Mouse (Mus musculus) lung, postnatal 0 days (tissue): ENCODE data around the gene Card10. TPM values are rescaled to one million over a fixed set of nuclear protein-coding genes. Genes with fewer than 3 reads are reported as not detected.
"Not testable (repeated sequence)": the region's sequence is repeated elsewhere in the genome, so short reads cannot be mapped to it uniquely, and the experiment has no call there.

Experiments
- ATAC-seq: fragments of 200-750 bp; cut with Nextera tagmentation; 2 replicates; pipeline ENCODE4 v1.8.0; 2017; ENCODE audit warnings: moderate library complexity
- DNase-seq: peaks from one replicate; pipeline ENCODE4 v3.0.0-alpha.2; 2016; ENCODE audit warnings: low spot score
- H3K27ac ChIP-seq: fragments of 300-500 bp; sonication (generic); 2 replicates; pipeline ENCODE4 v1.5.1; 2014; ENCODE audit warnings: antibody characterized with exemption, mild to moderate bottlenecking, low read length, mixed read lengths
- H3K27me3 ChIP-seq: fragments of 300-500 bp; sonication (generic); replicated peaks from 2 replicates; pipeline ENCODE4 v1.6.1; 2014; ENCODE audit warnings: low read length, mixed read lengths; ENCODE audit not compliant: insufficient read depth
- H3K36me3 ChIP-seq: fragments of 300-500 bp; sonication (generic); 2 replicates; pipeline ENCODE4 v1.6.1; 2014; ENCODE audit warnings: low read length, mixed read lengths; ENCODE audit not compliant: insufficient read depth
- H3K4me1 ChIP-seq: fragments of 300-500 bp; sonication (generic); 2 replicates; pipeline ENCODE4 v1.6.1; 2014; ENCODE audit warnings: antibody characterized with exemption, low read depth, low read length, mixed read lengths; ENCODE audit not compliant: insufficient read depth
- H3K4me2 ChIP-seq: fragments of 300-500 bp; sonication (generic); replicated peaks from 2 replicates; pipeline ENCODE4 v1.6.1; 2014; ENCODE audit warnings: low read depth, mild to moderate bottlenecking, low read length, moderate library complexity, mixed read lengths
- H3K4me3 ChIP-seq: fragments of 300-500 bp; sonication (generic); 2 replicates; pipeline ENCODE4 v1.5.1; 2014; ENCODE audit warnings: low read depth, low read length
- H3K9ac ChIP-seq: fragments of 300-500 bp; sonication (generic); replicated peaks from 2 replicates; pipeline ENCODE4 v1.6.1; 2014; ENCODE audit warnings: low read depth, mild to moderate bottlenecking
- H3K9me3 ChIP-seq: fragments of 300-500 bp; sonication (generic); 2 replicates; pipeline ENCODE4 v1.6.1; 2016; ENCODE audit warnings: low read length, mixed read lengths
- CTCF ChIP-seq: IDR thresholded peaks from 2 replicates; pipeline ENCODE4 v1.5.1; 2016; ENCODE audit warnings: antibody characterized with exemption, mild to moderate bottlenecking
- EP300 ChIP-seq: IDR thresholded peaks from 2 replicates; pipeline ENCODE4 v1.6.1; 2016; ENCODE audit warnings: antibody characterized with exemption, mild to moderate bottlenecking, control low read depth
- WGBS: fragments of 180-500 bp; shearing (Covaris S2); extraction: QIAGEN DNeasy Blood & Tissue Kit; methylation state at CpG from one replicate; pipeline ENCODE4 v1.1.7; 2014; 5-methylcytosine and 5-hydroxymethylcytosine counted together
- polyA plus RNA-seq: library from polyadenylated mRNA; unstranded; fragments of >200 nt; fragmentation: Nextera tagmentation; extraction: Ambion mirVana; gene quantifications from 2 replicates; pipeline ENCODE4 v1.2.1, GENCODE M21; 2015

Card10 gene
- 7.5 and 8.3 TPM in 2 replicates for polyA plus RNA-seq

DNA sequence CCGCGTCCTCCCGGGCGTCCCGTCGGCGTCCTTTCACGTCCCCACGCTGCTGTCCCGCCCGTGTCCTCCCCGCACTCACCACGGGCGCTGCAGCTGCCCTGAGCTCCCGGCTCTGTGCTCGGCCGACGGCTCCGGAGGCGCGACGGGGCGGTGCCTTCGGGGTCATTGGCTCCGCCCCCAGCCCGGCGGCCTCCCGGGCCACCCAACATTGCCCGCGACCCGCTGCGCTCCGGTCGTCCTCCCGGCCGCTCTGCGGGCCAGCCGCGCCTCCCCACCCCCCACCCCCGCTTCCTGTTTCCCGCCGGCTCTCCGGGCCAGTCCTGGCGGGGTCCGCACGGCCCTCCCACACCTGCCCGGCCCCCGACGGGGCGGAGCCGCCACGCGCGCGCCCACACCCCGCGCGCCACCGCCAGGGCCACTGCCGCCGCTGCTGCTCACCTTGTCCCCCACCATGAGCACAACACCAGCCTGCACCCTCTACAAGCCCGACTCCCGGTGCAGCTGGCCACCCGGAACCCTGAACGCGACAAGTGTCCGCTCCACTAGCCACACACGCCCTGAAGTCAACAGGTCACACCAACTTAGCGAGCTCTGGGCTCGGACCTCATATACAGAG lies at the start of gene Card10:
Gene Card10, minus strand, starts transcription at position 267 of the 616 bp plus-strand sequence.
- DNase-seq, result peak; percentile 77
- no peaks in the 10 kb centered on the region for H3K9me3 ChIP-seq
- no peaks in the 10 kb centered on the region for H3K27me3 ChIP-seq
- H3K4me1 ChIP-seq, result peaks cover 11% of the 10 kb centered on the region
- 1% methylated on average over 48 of the region's 70 CpGs for WGBS
- H3K9ac ChIP-seq, result peak within 1 kb of the TSS; percentile 70
- peak within 1 kb of the TSS; percentile 92 for H3K4me2 ChIP-seq
- H3K36me3 ChIP-seq, result 0 out of 2 replicates have a peak, but pooled peaks cover 4% of the 10 kb centered on the region
- TF ChIP-seq CTCF, result no peak; the same call in 1 of the 2 replicates
- TF ChIP-seq EP300, result no peak
- H3K4me3 ChIP-seq, result peak within 1 kb of the TSS; percentile 73
- peak; percentile 81 for ATAC-seq
- H3K27ac ChIP-seq, result peak within 1 kb of the TSS; percentile 90

DNA sequence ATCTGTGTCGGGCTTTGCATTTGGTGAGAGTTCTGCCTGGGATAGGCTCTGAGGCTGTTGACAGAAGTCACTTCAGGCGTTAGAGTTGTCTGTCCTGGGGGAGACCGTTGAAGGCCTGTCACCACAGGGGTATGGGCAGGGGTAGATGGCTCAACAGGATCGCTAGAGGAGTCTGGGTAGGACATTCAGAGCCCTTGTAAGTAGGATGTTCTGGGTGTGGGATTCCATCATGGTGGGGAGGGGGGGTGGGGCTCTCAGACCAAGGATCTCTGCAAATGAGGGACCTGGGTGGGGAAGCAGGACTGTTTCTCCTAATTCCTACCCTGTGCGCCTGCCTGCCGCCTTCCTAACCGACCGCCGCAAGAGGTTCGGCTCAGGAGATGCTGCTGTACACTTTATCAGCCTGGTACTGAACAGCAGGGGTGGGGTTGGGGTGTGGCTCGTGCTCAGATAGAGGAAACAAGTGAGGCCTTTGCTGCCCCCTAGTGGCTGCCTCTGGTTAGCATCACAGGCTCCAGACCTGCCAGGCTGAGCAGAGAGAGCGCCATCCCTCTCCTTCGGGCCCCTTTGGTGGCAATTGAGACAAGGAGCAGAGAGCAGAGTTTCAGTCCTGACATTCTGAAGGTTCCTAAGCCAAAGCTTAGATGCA lies 48.8 kb upstream of the Card10 start:
- WGBS, result 9% methylated on average over 13 of the region's 13 CpGs
- peak; percentile 95 for DNase-seq
- peak; percentile 96 for TF ChIP-seq CTCF
- no peak for TF ChIP-seq EP300
- H3K9me3 ChIP-seq, result no peaks in the 10 kb centered on the region
- no peaks in the 10 kb centered on the region for H3K27me3 ChIP-seq
- peaks cover 14% of the 10 kb centered on the region for H3K4me1 ChIP-seq
- peak; percentile 86 for ATAC-seq
- 0 out of 2 replicates have a peak overlapping the region, but pooled peaks have one; percentile 26 for H3K27ac ChIP-seq
- no peak overlapping the region for H3K9ac ChIP-seq
- no peak overlapping the region for H3K4me3 ChIP-seq
- peaks cover 19% of the 10 kb centered on the region; the same call in 1 of the 2 replicates for H3K36me3 ChIP-seq
- no peak overlapping the region for H3K4me2 ChIP-seq

DNA sequence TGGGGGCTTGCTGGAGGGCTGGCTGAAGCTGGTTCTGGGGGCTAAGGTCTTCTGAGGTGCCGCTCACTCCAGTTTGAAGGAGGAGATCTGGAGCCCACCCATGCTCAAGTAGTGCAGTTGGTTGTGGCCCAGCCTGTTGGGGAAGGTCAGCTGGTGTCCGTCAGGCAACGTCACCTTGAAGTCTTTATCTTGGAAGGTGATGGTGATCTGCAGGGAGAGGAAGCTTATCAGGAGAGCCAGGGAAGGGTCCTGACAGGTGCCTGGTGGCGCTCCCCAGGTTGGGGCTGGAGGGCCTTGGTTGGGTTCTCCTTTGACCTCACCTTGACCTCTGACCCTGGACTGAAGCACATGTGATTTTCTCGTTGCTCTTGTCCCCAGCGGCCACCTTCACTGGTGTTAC lies 48.1 kb upstream of the Card10 start:
- peaks cover 24% of the 10 kb centered on the region; the same call in 1 of the 2 replicates for H3K36me3 ChIP-seq
- H3K9ac ChIP-seq, result no peak overlapping the region
- H3K4me2 ChIP-seq, result no peak overlapping the region
- H3K4me3 ChIP-seq, result no peak overlapping the region
- no peaks in the 10 kb centered on the region for H3K27me3 ChIP-seq
- no peak for TF ChIP-seq CTCF
- no peak for TF ChIP-seq EP300
- ATAC-seq (no peak), DNase-seq (peak; percentile 36)
- WGBS, result 23% methylated on average over 6 of the region's 6 CpGs
- H3K27ac ChIP-seq, result 0 out of 2 replicates have a peak overlapping the region, but pooled peaks have one; percentile 26
- H3K9me3 ChIP-seq, result no peaks in the 10 kb centered on the region
- H3K4me1 ChIP-seq, result peaks cover 18% of the 10 kb centered on the region

DNA sequence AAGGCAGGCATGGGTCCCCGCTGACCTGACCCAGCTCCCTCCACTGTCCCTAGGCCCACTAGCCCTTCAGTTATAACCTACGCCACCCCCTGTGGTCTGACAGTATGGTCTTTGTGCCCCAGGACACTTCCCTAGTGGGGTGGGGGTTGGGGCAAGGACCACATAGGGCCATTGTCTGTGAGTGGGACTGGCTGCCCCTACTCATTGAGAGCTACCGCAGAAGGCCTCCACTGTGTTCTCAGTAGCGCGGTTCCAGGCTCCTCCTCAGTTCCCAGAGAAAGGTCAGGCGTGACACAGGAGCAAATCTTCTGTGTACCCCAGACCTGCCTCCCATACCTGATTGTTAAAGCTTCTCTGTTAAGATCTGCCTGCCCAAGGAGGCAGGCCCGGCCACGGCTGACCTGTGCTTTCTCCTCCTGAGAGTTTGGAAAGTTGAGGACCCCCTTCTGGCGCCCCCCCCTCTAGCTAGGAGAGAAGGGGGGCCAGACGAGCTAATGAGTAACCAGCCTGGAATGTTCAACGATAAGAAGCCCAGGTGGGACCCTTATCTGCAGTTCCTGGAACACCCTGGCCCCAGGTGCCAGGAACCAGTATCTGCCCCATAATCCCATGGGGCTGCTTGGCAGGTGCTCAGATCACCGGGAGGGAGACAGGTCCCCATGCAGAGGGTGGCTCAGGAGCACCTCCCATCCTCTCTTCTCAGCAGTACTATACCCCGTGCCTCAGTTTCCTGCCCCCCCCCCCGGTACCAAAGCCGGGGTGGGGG lies 47.4 kb upstream of the Card10 start:
- H3K4me2 ChIP-seq, result no peak overlapping the region
- H3K27ac ChIP-seq, result 0 out of 2 replicates have a peak overlapping the region, but pooled peaks have one; percentile 16
- 49% methylated on average over 14 of the region's 15 CpGs for WGBS
- no peak overlapping the region for H3K4me3 ChIP-seq
- no peak for TF ChIP-seq CTCF
- TF ChIP-seq EP300, result 0 out of 2 replicates have a peak, but pooled peaks have one; percentile 23
- no peaks in the 10 kb centered on the region for H3K9me3 ChIP-seq
- H3K27me3 ChIP-seq, result no peaks in the 10 kb centered on the region
- DNase-seq (no peak), ATAC-seq (peak; percentile 1; the same call in 1 of the 2 replicates)
- peaks cover 25% of the 10 kb centered on the region for H3K4me1 ChIP-seq
- no peak overlapping the region for H3K9ac ChIP-seq
- H3K36me3 ChIP-seq, result peaks cover 24% of the 10 kb centered on the region; the same call in 1 of the 2 replicates

DNA sequence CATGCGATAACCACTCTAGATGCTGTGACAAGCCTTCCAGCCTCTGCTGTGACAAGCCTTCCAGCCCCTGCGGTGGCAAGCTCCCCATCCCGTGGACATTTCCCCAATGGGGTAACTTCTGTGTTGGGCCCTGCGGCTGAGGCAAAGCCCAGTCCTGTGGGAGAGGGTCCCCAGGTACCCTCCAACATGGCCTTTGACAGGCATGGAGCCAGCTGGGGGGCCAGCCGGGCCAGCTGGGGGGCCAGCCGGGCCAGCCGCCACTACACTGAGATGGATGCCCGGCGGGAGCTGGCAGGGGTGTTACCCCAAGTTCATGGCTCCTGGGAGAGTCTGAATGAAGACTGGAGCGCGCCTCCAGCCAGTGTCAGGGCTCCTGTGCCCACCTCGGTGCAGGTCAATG lies 46.6 kb upstream of the Card10 start:
- ATAC-seq (no peak), DNase-seq (no peak)
- 74% methylated on average over 12 of the region's 12 CpGs for WGBS
- TF ChIP-seq EP300 (no peak), CTCF (no peak)
- no peak overlapping the region for H3K9ac ChIP-seq
- H3K36me3 ChIP-seq, result peaks cover 24% of the 10 kb centered on the region; the same call in 1 of the 2 replicates
- no peak overlapping the region for H3K4me3 ChIP-seq
- H3K9me3 ChIP-seq, result no peaks in the 10 kb centered on the region
- no peak overlapping the region for H3K4me2 ChIP-seq
- peaks cover 29% of the 10 kb centered on the region for H3K4me1 ChIP-seq
- H3K27me3 ChIP-seq, result no peaks in the 10 kb centered on the region
- no peak overlapping the region for H3K27ac ChIP-seq

DNA sequence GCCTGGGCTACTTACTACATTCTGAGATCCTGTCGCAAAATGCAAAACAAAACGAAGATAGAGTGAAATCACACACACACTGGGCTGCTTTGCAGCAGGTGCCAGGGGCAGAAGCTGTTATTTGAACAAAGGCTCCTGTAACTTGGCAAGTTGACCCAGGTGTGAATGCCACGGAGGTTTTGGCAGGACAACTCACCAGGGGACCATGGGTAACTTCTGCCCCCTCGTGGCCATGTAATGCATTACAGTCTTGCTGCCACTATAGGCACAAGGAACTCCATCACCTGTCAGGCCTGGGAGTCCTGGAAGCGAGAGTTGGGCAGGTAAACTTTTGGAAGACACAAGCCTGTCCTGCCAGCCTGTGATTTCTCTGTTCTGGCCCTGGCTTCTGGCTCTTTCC lies 45.6 kb upstream of the Card10 start:
- DNase-seq, result peak; percentile 87
- TF ChIP-seq EP300 (no peak; the same call in 1 of the 2 replicates), CTCF (peak; percentile 95)
- Histone ChIP-seq H3K4me1 (peaks cover 34% of the 10 kb centered on the region), H3K4me3 (no peak overlapping the region), H3K9me3 (no peaks in the 10 kb centered on the region), H3K36me3 (peaks cover 24% of the 10 kb centered on the region; the same call in 1 of the 2 replicates), H3K27ac (no peak overlapping the region), H3K4me2 (no peak overlapping the region), H3K27me3 (no peaks in the 10 kb centered on the region), H3K9ac (no peak overlapping the region)
- ATAC-seq, result no peak
- WGBS, result 29% methylated on average over 5 of the region's 5 CpGs

DNA sequence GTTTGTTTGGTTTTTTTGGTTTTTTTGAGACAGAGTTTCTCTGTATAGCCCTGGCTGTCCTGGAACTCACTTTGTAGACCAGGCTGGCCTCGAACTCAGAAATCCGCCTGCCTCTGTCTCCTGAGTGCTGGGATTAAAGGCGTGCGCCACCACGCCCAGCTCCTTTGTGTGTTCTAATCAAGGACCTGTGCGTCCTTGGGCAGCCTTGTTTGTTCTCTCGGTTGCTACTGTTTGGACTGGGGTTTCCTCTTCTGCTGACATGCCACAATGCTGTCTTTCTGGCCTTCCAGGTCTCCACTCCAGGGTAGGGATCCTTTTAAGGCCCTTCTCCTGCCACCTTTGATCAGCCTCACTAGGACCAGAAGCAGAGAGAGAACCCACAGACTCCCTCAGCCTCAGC lies 44.0 kb upstream of the Card10 start:
- ATAC-seq, H3K4me3 ChIP-seq, H3K27me3 ChIP-seq, H3K4me2 ChIP-seq, H3K9ac ChIP-seq, DNase-seq, H3K9me3 ChIP-seq: not testable (repeated sequence)
- WGBS, result 55% methylated on average over 7 of the region's 7 CpGs
- Histone ChIP-seq H3K27ac (0 out of 2 replicates have a peak overlapping the region, but pooled peaks have one; percentile 51), H3K36me3 (peaks cover 24% of the 10 kb centered on the region; the same call in 1 of the 2 replicates), H3K4me1 (peaks cover 34% of the 10 kb centered on the region)
